Mouse (Mus musculus) lung, postnatal 0 days (tissue): Measurements from ENCODE around the gene Tagln3. TPM values are rescaled to one million over a fixed set of nuclear protein-coding genes. Genes with fewer than 3 reads are reported as not detected.

ENCODE experiments used
- ATAC-seq: fragments of 200-750 bp; cut with Nextera tagmentation; 2 replicates; pipeline ENCODE4 v1.8.0; 2017; ENCODE audit warnings: moderate library complexity
- DNase-seq: peaks from one replicate; pipeline ENCODE4 v3.0.0-alpha.2; 2016; ENCODE audit warnings: low spot score
- H3K27ac ChIP-seq: fragments of 300-500 bp; sonication (generic); 2 replicates; pipeline ENCODE4 v1.5.1; 2014; ENCODE audit warnings: antibody characterized with exemption, mild to moderate bottlenecking, low read length, mixed read lengths
- H3K27me3 ChIP-seq: fragments of 300-500 bp; sonication (generic); replicated peaks from 2 replicates; pipeline ENCODE4 v1.6.1; 2014; ENCODE audit warnings: low read length, mixed read lengths; ENCODE audit not compliant: insufficient read depth
- H3K36me3 ChIP-seq: fragments of 300-500 bp; sonication (generic); 2 replicates; pipeline ENCODE4 v1.6.1; 2014; ENCODE audit warnings: low read length, mixed read lengths; ENCODE audit not compliant: insufficient read depth
- H3K4me1 ChIP-seq: fragments of 300-500 bp; sonication (generic); 2 replicates; pipeline ENCODE4 v1.6.1; 2014; ENCODE audit warnings: antibody characterized with exemption, low read depth, low read length, mixed read lengths; ENCODE audit not compliant: insufficient read depth
- H3K4me2 ChIP-seq: fragments of 300-500 bp; sonication (generic); replicated peaks from 2 replicates; pipeline ENCODE4 v1.6.1; 2014; ENCODE audit warnings: low read depth, mild to moderate bottlenecking, low read length, moderate library complexity, mixed read lengths
- H3K4me3 ChIP-seq: fragments of 300-500 bp; sonication (generic); 2 replicates; pipeline ENCODE4 v1.5.1; 2014; ENCODE audit warnings: low read depth, low read length
- H3K9ac ChIP-seq: fragments of 300-500 bp; sonication (generic); replicated peaks from 2 replicates; pipeline ENCODE4 v1.6.1; 2014; ENCODE audit warnings: low read depth, mild to moderate bottlenecking
- H3K9me3 ChIP-seq: fragments of 300-500 bp; sonication (generic); 2 replicates; pipeline ENCODE4 v1.6.1; 2016; ENCODE audit warnings: low read length, mixed read lengths
- CTCF ChIP-seq: IDR thresholded peaks from 2 replicates; pipeline ENCODE4 v1.5.1; 2016; ENCODE audit warnings: antibody characterized with exemption, mild to moderate bottlenecking
- EP300 ChIP-seq: IDR thresholded peaks from 2 replicates; pipeline ENCODE4 v1.6.1; 2016; ENCODE audit warnings: antibody characterized with exemption, mild to moderate bottlenecking, control low read depth
- WGBS: fragments of 180-500 bp; shearing (Covaris S2); extraction: QIAGEN DNeasy Blood & Tissue Kit; methylation state at CpG from one replicate; pipeline ENCODE4 v1.1.7; 2014; 5-methylcytosine and 5-hydroxymethylcytosine counted together
- polyA plus RNA-seq: library from polyadenylated mRNA; unstranded; fragments of >200 nt; fragmentation: Nextera tagmentation; extraction: Ambion mirVana; gene quantifications from 2 replicates; pipeline ENCODE4 v1.2.1, GENCODE M21; 2015

Tagln3 gene
- polyA plus RNA-seq, 1 experiment from 2014 or later: 0.53 TPM

- peak; percentile 39 for DNase-seq
- WGBS: 48% methylated on average over 2 of the region's 2 CpGs
- TF ChIP-seq EP300: peak; percentile 24; the same call in 1 of the 2 replicates
- no peak for TF ChIP-seq CTCF
- 0 out of 2 replicates have a peak, but pooled peaks have one; percentile 25 for ATAC-seq
- no peak overlapping the region for H3K4me3 ChIP-seq
- H3K4me2 ChIP-seq: no peak overlapping the region
- H3K4me1 ChIP-seq: no peaks in the 10 kb centered on the region
- H3K27me3 ChIP-seq: no peaks in the 10 kb centered on the region
- H3K36me3 ChIP-seq: no peaks in the 10 kb centered on the region
- H3K27ac ChIP-seq: no peak overlapping the region
- H3K9me3 ChIP-seq: no peaks in the 10 kb centered on the region
- H3K9ac ChIP-seq: no peak overlapping the region
Observed at GRCm38 (mm10) chr16:45666136-45666535, 58.3 kb downstream of the Tagln3 start.

GRCm38 (mm10) chr16:45662381-45662780, 62.0 kb downstream of the Tagln3 start:
- H3K36me3 ChIP-seq: no peaks in the 10 kb centered on the region
- no peaks in the 10 kb centered on the region for H3K27me3 ChIP-seq
- no peak overlapping the region for H3K4me3 ChIP-seq
- TF ChIP-seq EP300 (no peak), CTCF (no peak)
- no peak overlapping the region for H3K27ac ChIP-seq
- DNase-seq: no peak
- no peaks in the 10 kb centered on the region for H3K9me3 ChIP-seq
- no peak for ATAC-seq
- H3K4me2 ChIP-seq: no peak overlapping the region
- H3K9ac ChIP-seq: no peak overlapping the region
- no peaks in the 10 kb centered on the region for H3K4me1 ChIP-seq

Other genes with a start within 250 kb of the Tagln3 start
- gene Gm609, start 231.6 kb downstream of the Tagln3 start, polyA plus RNA-seq: 0.07 TPM in 1 of 2 replicates, not detected in the other
- gene Gm17783, start 192.6 kb downstream of the Tagln3 start, polyA plus RNA-seq: not detected in 2 replicates
- gene Slc9c1, start 189.3 kb downstream of the Tagln3 start, polyA plus RNA-seq: not detected in 2 replicates
- gene Gcsam, start 114.2 kb downstream of the Tagln3 start, polyA plus RNA-seq: 0.10 and 0.26 TPM in 2 replicates
- gene BC016579, start 70.5 kb downstream of the Tagln3 start, polyA plus RNA-seq: 0.30 and 0.31 TPM in 2 replicates
- gene Tmprss7, start 30.9 kb downstream of the Tagln3 start, polyA plus RNA-seq: 0.10 and 0.13 TPM in 2 replicates
- 21.3 and 21.7 TPM in 2 replicates for gene Abhd10, start 18.3 kb upstream of the Tagln3 start, polyA plus RNA-seq
- 54.2 and 66.7 TPM in 2 replicates for gene Phldb2, start 229.0 kb upstream of the Tagln3 start, polyA plus RNA-seq